Mouse (Mus musculus): ENCODE measurements at regions not wholly inside any gene's neighbourhood (a gene's known extent, or its start where the extent isn't known, plus 50 kb on each side); places are given as distances from the start of the nearest gene placed in this dataset.

- POLR2A ChIA-PET = interaction anchor here in 1 of 4 experiments (1.2 kb wide), 1 partner anchor 16 kb away, joined by 3 read pairs; no protein-coding TSS in a partner anchor
- CTCF ChIA-PET = no interaction called here
Observed at GRCm38 (mm10) chr3:115604734-115605279, 110.1 kb downstream of the S1pr1 start.

- POLR2A ChIA-PET = no interaction called here
- CTCF ChIA-PET = no interaction called here
Observed at GRCm38 (mm10) chr3:115604267-115604666, 110.6 kb downstream of the S1pr1 start.

GRCm38 (mm10) chr3:115603803-115604202, 111.1 kb downstream of the S1pr1 start:
- ChIA-PET CTCF (no interaction called here), POLR2A (no interaction called here)

- POLR2A ChIA-PET = no interaction called here
- CTCF ChIA-PET = interaction anchor here in 2 of 4 experiments (0.5 to 1.9 kb wide), 2 partner anchors 17 to 393 kb away, joined by 4 to 6 read pairs; no protein-coding TSS in a partner anchor
Observed at GRCm38 (mm10) chr3:115599281-115599680, 115.6 kb downstream of the S1pr1 start.

GRCm38 (mm10) chr3:115596523-115596922, 118.3 kb downstream of the S1pr1 start:
- POLR2A ChIA-PET = no interaction called here
- CTCF ChIA-PET = no interaction called here

GRCm38 (mm10) chr3:115590716-115591115, 124.2 kb downstream of the S1pr1 start:
- CTCF ChIA-PET = interaction anchor here in 1 of 4 experiments (0.7 kb wide), 1 partner anchor 660 kb away, joined by 3 read pairs; no protein-coding TSS in a partner anchor
- POLR2A ChIA-PET = no interaction called here

- CTCF ChIA-PET = no interaction called here
- POLR2A ChIA-PET = interaction anchor here in 1 of 4 experiments (1.1 kb wide), 1 partner anchor 17 kb away, joined by 3 read pairs; no protein-coding TSS in a partner anchor
Observed at GRCm38 (mm10) chr3:115588585-115588984, 126.3 kb downstream of the S1pr1 start.

GRCm38 (mm10) chr3:115580131-115580932, 134.5 kb downstream of the S1pr1 start:
- ChIA-PET CTCF (no interaction called here), POLR2A (no interaction called here)

- ChIA-PET POLR2A (no interaction called here), CTCF (no interaction called here)
Observed at GRCm38 (mm10) chr3:115575371-115575770, 139.5 kb downstream of the S1pr1 start.

GRCm38 (mm10) chr3:115562735-115563134, 152.1 kb downstream of the S1pr1 start:
- ChIA-PET POLR2A (no interaction called here), CTCF (no interaction called here)

- POLR2A ChIA-PET = no interaction called here
- CTCF ChIA-PET = interaction anchor here in 1 of 4 experiments (0.6 kb wide), 1 partner anchor 28 kb away, joined by 5 read pairs; no protein-coding TSS in a partner anchor
Observed at GRCm38 (mm10) chr3:115554809-115555708, 159.8 kb downstream of the S1pr1 start.

GRCm38 (mm10) chr3:115553848-115554515, 160.9 kb downstream of the S1pr1 start:
- POLR2A ChIA-PET = no interaction called here
- CTCF ChIA-PET = no interaction called here

GRCm38 (mm10) chr3:115541789-115542188, 173.1 kb downstream of the S1pr1 start:
- POLR2A ChIA-PET = no interaction called here
- CTCF ChIA-PET = no interaction called here

GRCm38 (mm10) chr3:115538355-115538754, 176.5 kb downstream of the S1pr1 start:
- CTCF ChIA-PET = no interaction called here
- POLR2A ChIA-PET = no interaction called here

- POLR2A ChIA-PET = no interaction called here
- CTCF ChIA-PET = no interaction called here
Observed at GRCm38 (mm10) chr3:115532141-115532735, 182.6 kb downstream of the S1pr1 start.

GRCm38 (mm10) chr3:115530441-115530840, 184.4 kb downstream of the S1pr1 start:
- CTCF ChIA-PET = interaction anchor here in 1 of 4 experiments (1.0 kb wide), 1 partner anchor 86 kb away, joined by 3 read pairs; no protein-coding TSS in a partner anchor
- POLR2A ChIA-PET = no interaction called here

- CTCF ChIA-PET = interaction anchor here in 2 of 4 experiments (1.0 to 1.1 kb wide), 3 partner anchors 86 to 790 kb away, joined by 3 read pairs; no protein-coding TSS in a partner anchor
- POLR2A ChIA-PET = no interaction called here
Observed at GRCm38 (mm10) chr3:115529918-115530317, 185.0 kb downstream of the S1pr1 start.

GRCm38 (mm10) chr3:115523515-115523914, 191.4 kb downstream of the S1pr1 start:
- ChIA-PET CTCF (no interaction called here), POLR2A (no interaction called here)

- POLR2A ChIA-PET = no interaction called here
- CTCF ChIA-PET = no interaction called here
Observed at GRCm38 (mm10) chr3:115515645-115516044, 199.2 kb downstream of the S1pr1 start.
